Mouse (Mus musculus) megakaryocyte-erythroid progenitor cell, adult 5-6 weeks (primary cell): ENCODE data around the gene 4933428M09Rik. TPM values are rescaled to one million over a fixed set of nuclear protein-coding genes. Genes with fewer than 3 reads are reported as not detected.
"Not testable (repeated sequence)": the region's sequence is repeated elsewhere in the genome, so short reads cannot be mapped to it uniquely, and the experiment has no call there.

Source experiments
- ATAC-seq: replicated peaks from 2 replicates; pipeline ENCODE4 v1.8.0; 2016; ENCODE audit warnings: mild to moderate bottlenecking, inconsistent platforms; ENCODE audit not compliant: severe bottlenecking, poor library complexity, low FRiP score, low TSS enrichment
- total RNA-seq, 2 experiments: library from RNA; stranded (forward) in 1 of 2; stranded (reverse) in 1 of 2; fragments of 200-1000, 215-1000 nt in 1 of 2; fragments of >200 nt in 1 of 2; fragmentation: Nextera tagmentation in 1 of 2; gene quantifications; 2 replicates each; pipeline ENCODE4 v1.2.3; 2014 to 2017

4933428M09Rik gene
- total RNA-seq (2014; fragmentation: Nextera tagmentation) (not detected in 2 replicates), total RNA-seq (2017) (not detected in 2 replicates)

DNA sequence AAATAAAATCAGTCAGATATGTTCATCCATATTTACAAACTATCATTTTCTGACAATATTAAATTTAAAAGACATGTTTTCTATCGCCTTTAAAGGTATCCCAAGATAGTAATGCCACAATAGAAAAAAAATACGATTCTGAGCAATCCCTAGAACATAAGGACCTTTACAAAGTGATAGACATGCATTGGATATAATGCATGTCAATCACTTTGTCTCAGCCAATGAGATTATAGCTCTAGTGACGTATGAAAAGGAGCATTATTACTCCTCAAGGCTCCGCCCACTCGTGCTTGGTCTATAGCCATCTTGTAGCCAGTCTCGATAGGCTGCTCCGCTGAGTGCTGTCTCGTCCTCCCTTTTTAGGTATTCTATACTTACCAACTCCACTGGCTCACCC lies at the start of gene 4933428M09Rik:
4933428M09Rik (plus strand) TSS at position 301 of the 400 bp plus-strand sequence.
- no peak for ATAC-seq

DNA sequence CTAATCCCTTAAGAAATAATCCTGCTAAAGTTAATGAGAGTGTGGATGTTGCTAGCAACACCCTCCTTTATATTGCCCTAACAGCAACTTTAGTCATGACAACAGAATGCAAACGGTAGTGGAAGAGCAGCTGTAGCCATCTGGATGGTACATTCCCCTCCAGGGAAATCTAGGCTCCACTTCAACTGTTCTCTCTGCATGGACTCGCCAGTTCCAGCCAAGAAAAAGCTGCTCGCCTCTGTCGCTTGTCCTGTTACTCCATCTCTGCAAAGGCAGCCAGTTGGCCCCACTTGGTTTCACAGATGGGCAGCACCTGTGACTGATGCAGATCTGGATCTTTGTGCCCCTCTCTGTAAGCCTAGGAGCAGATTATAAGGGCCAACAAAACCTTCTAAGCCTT lies 45.0 kb upstream of the 4933428M09Rik start:
- no peak for ATAC-seq

DNA sequence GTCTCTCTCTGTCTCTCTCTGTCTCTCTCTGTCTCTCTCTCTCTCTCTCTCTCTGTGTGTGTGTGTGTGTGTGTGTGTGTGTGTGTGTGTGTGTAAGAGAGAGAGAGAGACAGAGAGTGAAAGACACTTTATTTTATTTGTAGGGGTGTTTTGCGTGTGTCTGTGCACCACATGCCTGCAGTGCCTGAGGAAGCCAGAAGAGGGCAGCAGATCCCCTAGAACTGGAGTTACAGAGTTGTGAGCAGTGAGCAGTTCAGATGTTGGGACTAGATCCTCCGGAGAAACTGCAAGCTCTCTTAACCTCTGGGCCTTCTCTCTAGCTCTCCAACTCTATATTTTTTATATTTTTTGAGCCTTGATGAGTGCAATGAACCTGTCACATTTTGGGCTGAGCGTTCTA lies 12.5 kb downstream of the 4933428M09Rik start:
- ATAC-seq, result not testable (repeated sequence)

DNA sequence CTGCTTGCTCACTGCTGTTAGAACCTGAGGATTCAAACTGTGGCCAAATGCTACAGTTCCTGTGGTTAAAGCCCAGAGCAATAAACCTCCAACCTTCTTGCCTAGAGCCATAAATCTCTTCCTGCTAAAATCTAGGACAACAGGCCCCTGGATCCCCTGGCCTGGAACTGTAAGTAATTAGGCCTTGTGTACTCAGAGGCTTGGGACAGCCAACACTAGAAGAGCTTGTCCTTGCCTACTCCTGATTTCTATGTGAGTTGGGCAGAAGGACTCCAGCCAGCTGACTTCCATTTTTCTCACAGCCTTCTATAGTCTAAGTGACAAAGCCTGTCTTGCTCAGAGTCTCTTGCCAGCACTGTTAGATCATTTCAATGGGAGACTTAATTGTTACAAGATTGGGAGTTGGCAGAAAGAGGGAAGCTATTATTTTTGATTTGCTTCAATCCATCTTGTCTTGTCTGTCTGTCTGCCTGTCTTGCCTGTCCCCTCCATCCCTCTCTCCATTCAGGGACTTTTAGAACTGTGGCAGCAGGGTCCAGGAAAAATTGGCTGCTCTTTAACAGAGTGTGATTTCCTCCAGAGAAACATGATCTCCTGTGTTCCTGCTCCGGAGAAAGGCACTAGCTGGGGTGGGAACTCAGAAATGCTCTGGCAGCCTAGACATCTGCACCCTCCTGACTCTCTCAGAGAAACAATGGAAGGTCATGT lies 15.7 kb downstream of the 4933428M09Rik start:
- no peak for ATAC-seq

DNA sequence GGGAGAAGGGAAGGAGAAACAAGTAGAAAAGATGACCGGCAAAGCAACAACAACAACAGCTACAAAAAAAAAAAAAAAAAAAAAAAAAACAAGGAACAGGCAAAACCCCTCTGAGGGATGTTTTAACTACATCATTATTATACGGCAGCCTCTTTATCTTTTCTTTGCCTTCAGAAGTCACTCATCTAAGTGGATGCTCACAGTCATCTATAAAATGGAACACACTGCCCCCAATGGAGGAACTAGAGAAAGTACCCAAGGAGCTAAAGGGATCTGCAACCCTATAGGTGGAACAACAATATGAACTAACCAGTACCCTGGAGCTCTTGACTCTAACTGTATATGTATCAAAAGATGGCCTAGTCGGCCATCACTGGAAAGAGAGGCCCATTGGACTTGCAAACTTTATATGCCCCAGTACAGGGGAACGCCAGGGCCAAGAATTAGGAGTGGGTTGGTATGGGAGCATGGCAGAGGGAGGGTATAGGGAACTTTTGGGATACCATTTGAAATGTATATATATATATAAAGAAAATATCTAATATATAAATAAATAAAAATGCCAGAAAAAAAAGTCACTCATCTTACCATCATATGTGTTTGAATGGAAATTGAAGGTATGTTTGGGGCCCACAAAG lies 30.3 kb downstream of the 4933428M09Rik start:
- ATAC-seq, result not testable (repeated sequence)

DNA sequence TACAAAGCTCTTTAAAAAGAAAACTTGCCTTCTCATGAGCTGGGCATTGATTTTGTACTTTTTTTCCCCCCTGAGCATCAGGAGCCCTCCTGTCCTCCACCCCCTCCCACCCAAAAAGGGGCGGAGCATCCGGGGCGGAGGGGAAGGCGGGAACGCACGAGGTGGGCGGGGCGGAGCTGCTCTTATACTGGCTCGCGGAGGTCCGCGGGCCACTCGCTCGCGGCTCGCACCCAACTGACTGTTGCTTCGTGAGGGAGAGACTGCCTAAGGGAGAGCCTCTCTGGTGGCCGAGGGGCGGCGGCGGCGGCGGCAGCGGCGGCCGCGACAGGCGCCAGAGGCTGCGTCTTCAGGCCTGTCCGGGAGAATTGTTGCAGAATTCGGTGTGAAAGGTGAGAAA lies 30.8 kb downstream of the 4933428M09Rik start, which contains the start of gene Mum1l1:
Mum1l1 (plus strand) TSS at position 214 of the 397 bp plus-strand sequence.
- peak; percentile 89 for ATAC-seq

DNA sequence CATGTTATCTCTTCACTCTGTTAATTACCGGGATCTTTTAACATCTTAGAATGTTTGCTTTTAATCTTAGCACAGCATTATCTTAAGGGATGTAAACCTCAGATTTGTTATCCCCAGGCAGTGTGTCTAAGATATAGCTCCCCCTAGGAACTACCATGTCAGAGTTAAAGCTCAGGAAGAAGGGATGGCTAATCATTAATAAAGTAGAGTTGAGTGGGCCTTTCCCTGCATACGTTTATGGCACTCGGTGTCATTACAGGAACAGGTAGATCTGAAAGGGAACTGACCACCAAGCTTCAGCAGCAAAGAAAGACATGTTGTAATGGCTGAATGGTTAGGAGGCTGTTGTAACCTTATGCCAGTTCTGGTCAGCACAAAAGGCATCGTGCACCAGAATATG lies 35.7 kb downstream of the 4933428M09Rik start:
- no peak for ATAC-seq

DNA sequence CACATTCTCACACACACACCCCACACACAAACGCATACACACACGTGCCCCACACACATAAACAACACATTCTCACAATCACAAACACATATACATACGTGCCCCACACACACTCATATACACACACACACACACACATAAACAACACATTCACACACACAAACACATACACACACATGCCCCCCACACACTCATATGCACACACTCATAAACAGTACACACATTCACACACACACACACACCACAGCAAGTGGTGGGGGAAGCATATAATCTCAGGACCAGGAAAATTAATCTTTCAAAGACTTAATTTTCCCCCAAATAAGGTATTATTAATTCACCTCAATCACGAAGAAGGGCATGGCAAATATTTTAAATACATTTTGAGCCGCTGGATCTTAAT lies 37.4 kb downstream of the 4933428M09Rik start:
- no peak for ATAC-seq

DNA sequence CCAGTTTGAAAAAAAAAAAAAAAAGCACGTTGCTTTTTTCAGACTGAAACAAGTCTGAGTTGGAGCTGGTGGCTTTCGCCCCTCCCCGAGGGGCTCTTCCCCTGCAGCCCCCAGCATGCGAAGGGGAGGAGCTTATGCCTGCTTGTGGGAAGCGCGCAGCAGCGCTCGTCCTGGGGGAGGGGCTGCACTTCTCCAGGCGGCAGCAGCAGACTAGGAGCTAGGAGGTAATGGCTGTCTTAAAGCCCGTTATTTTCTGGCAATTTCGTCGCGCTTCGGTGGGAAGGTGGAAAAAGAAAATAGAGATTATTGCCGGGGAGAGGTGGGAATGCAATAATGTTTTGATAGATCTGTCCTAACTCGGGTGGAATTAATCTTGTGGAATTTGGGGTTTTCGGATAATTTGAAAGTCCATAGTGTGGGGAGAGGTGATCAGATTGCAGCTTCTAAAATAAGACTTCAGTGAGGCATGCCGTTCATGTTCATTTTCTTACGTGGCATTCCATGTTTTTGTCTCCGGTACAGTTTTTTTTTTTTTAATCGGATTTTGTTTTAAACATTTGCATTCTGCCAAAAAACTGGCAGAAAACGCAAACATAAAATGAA lies 38.1 kb downstream of the 4933428M09Rik start:
- ATAC-seq, result peak; percentile 82

DNA sequence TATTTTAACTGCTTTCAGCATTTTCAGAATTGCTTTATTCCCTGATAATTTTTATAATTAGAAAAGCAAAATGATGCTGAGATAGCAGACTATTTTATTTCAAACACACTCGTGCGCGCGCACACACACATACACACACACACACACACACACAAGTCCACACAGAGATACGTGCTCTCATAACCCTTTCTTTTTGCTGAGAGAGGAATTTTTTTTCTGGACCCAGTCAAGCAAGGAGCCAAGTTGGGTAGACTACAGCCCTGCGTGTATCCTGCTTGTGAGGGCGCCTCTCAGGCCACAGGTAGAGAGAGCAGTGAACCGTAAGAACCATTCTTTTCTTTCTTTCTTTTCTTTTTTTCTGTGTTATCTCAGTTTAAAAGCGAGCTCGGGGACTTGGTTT lies 38.7 kb downstream of the 4933428M09Rik start:
- ATAC-seq, result no peak

DNA sequence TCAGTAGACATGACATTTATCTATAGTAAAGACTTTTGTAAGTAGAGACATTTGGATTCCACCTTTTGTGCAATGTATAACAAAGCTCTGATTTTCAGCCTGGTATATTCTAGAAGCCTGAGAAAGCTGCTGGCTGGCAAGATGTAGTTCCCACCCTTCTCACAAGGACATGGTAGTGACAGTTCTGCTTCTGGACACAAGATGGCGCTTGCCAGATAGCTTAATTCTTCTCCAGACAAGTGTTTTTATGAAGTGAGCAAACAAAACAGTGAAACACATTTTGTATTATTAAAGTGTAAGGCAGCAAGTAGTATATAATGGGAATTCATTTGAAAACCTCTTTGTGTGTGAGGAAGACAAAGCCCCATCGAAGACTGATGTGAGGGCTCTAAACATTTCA lies 40.0 kb downstream of the 4933428M09Rik start:
- peak; percentile 87; the same call in 1 of the 2 replicates for ATAC-seq

DNA sequence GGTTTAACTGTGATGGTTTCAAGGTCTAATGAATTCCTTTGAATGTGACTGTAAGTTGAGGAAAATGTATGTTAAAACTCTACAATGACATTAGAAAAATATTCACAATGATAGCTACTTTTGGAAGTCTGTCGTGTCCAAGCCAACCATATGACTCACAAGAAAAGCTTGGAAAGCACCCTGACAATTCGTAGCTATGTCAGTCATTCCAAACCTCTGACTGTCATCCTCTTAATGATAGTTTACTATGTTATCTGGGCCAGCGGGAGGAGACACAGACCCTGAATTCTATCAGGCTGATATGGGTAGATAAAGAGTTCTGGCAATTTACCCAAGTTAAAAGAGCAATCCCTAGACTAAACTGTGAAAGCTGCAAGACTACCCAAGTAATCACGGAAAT lies 41.8 kb downstream of the 4933428M09Rik start:
- no peak for ATAC-seq

DNA sequence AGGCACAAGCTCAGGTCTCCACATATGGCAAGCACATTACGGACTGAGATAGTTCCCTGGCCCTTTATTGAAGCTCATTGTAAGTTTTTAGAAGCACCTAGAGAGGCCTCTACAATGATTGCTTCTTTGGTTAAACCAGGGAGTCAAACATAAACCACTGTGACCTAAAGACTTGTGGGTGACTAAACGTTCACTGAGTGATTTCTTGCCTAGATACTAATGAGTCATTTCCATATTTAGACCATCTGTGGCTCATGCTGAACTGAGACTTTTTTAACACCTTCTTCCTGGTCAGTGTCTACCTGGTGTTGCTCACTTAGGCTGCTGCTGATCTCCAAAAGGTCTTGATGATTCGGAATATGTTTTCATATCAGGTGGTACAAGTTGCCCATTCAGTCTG lies 42.9 kb downstream of the 4933428M09Rik start:
- ATAC-seq, result no peak

Other genes with a start within 250 kb of the 4933428M09Rik start
- not detected in 2 replicates for gene Serpina7, start 94.0 kb upstream of the 4933428M09Rik start, total RNA-seq (2014; fragmentation: Nextera tagmentation)
- gene Serpina7, start 94.0 kb upstream of the 4933428M09Rik start, total RNA-seq (2017), result not detected in 2 replicates
- gene 4930513O06Rik, start 93.0 kb upstream of the 4933428M09Rik start, total RNA-seq (2014; fragmentation: Nextera tagmentation), result not detected in 2 replicates
- not detected in 2 replicates for gene 4930513O06Rik, start 93.0 kb upstream of the 4933428M09Rik start, total RNA-seq (2017)
- 0.40 TPM in 1 of 2 replicates, not detected in the other for gene Mum1l1, start 30.8 kb downstream of the 4933428M09Rik start, total RNA-seq (2014; fragmentation: Nextera tagmentation)
- gene Mum1l1, start 30.8 kb downstream of the 4933428M09Rik start, total RNA-seq (2017), result 0.19 TPM in 1 of 2 replicates, not detected in the other
- gene Trap1a, start 154.5 kb downstream of the 4933428M09Rik start, total RNA-seq (2014; fragmentation: Nextera tagmentation), result 0.52 TPM in 1 of 2 replicates, not detected in the other
- gene Trap1a, start 154.5 kb downstream of the 4933428M09Rik start, total RNA-seq (2017), result not detected in 2 replicates